Mouse (Mus musculus) hindbrain, embryonic 16.5 days (tissue): ENCODE results near the gene Btbd6. TPM values are rescaled to one million over a fixed set of nuclear protein-coding genes. Genes with fewer than 3 reads are reported as not detected.
A peak's percentile ranks its signal among the peaks of the same experiment; 100 is the strongest.

Experiments used
- ATAC-seq: fragments of 200-750 bp; cut with Nextera tagmentation; 2 replicates; pipeline ENCODE4 v1.8.0; 2017; ENCODE audit warnings: moderate TSS enrichment, moderate library complexity
- H3K27ac ChIP-seq: fragments of 300-500 bp; sonication (generic); 2 replicates; pipeline ENCODE4 v1.5.1; 2014; ENCODE audit warnings: low read depth, mild to moderate bottlenecking, control low read depth, low read length, moderate library complexity
- H3K27me3 ChIP-seq: fragments of 300-500 bp; sonication (generic); replicated peaks from 2 replicates; pipeline ENCODE4 v1.6.1; 2014; ENCODE audit warnings: low read length; ENCODE audit not compliant: control insufficient read depth, insufficient read depth
- H3K36me3 ChIP-seq: fragments of 300-500 bp; sonication (generic); 2 replicates; pipeline ENCODE4 v1.6.1; 2014; ENCODE audit warnings: mild to moderate bottlenecking, low read length, moderate library complexity, mixed read lengths; ENCODE audit not compliant: control insufficient read depth, insufficient read depth
- H3K4me1 ChIP-seq: fragments of 300-500 bp; sonication (generic); 2 replicates; pipeline ENCODE4 v1.6.1; 2014; ENCODE audit warnings: low read depth, low read length; ENCODE audit not compliant: control insufficient read depth, insufficient read depth
- H3K4me2 ChIP-seq: fragments of 300-500 bp; sonication (generic); 2 replicates; pipeline ENCODE4 v1.6.1; 2014; ENCODE audit warnings: mild to moderate bottlenecking, low read length, control low read depth, moderate library complexity
- H3K4me3 ChIP-seq: fragments of 300-500 bp; sonication (generic); 2 replicates; pipeline ENCODE4 v1.5.1; 2014; ENCODE audit warnings: mild to moderate bottlenecking, low read length, control low read depth, moderate library complexity
- H3K9ac ChIP-seq: fragments of 300-500 bp; sonication (generic); 2 replicates; pipeline ENCODE4 v1.6.1; 2014; ENCODE audit warnings: low read depth, mild to moderate bottlenecking, control low read depth, low read length, moderate library complexity
- H3K9me3 ChIP-seq: fragments of 300-500 bp; sonication (generic); 2 replicates; pipeline ENCODE4 v1.6.1; 2014; ENCODE audit warnings: mild to moderate bottlenecking, low read length, moderate library complexity; ENCODE audit not compliant: control insufficient read depth
- WGBS: fragments of 180-500 bp; shearing (Covaris S2); extraction: QIAGEN DNeasy Blood & Tissue Kit; methylation state at CpG from one replicate; pipeline ENCODE4 v1.1.7; 2014; 5-methylcytosine and 5-hydroxymethylcytosine counted together
- polyA plus RNA-seq: library from polyadenylated mRNA; unstranded; fragments of >200 nt; fragmentation: Nextera tagmentation; extraction: Ambion mirVana; gene quantifications from 2 replicates; pipeline ENCODE4 v1.2.1, GENCODE M21; 2015

Btbd6 gene
- polyA plus RNA-seq, 1 experiment from 2014 or later: 55.8 TPM

- Histone ChIP-seq H3K4me3 (no peak overlapping the region), H3K27ac (peak overlapping the region; percentile 89), H3K36me3 (no peaks in the 10 kb centered on the region), H3K9ac (0 out of 2 replicates have a peak overlapping the region, but pooled peaks have one; percentile 1), H3K4me2 (peak overlapping the region; percentile 73), H3K27me3 (no peaks in the 10 kb centered on the region), H3K4me1 (peaks cover 33% of the 10 kb centered on the region), H3K9me3 (no peaks in the 10 kb centered on the region)
- ATAC-seq: no peak
- WGBS: 56% methylated on average over 3 of the region's 3 CpGs
Observed at GRCm38 (mm10) chr12:113013021-113013491, 36.8 kb downstream of the Btbd6 start.

DNA sequence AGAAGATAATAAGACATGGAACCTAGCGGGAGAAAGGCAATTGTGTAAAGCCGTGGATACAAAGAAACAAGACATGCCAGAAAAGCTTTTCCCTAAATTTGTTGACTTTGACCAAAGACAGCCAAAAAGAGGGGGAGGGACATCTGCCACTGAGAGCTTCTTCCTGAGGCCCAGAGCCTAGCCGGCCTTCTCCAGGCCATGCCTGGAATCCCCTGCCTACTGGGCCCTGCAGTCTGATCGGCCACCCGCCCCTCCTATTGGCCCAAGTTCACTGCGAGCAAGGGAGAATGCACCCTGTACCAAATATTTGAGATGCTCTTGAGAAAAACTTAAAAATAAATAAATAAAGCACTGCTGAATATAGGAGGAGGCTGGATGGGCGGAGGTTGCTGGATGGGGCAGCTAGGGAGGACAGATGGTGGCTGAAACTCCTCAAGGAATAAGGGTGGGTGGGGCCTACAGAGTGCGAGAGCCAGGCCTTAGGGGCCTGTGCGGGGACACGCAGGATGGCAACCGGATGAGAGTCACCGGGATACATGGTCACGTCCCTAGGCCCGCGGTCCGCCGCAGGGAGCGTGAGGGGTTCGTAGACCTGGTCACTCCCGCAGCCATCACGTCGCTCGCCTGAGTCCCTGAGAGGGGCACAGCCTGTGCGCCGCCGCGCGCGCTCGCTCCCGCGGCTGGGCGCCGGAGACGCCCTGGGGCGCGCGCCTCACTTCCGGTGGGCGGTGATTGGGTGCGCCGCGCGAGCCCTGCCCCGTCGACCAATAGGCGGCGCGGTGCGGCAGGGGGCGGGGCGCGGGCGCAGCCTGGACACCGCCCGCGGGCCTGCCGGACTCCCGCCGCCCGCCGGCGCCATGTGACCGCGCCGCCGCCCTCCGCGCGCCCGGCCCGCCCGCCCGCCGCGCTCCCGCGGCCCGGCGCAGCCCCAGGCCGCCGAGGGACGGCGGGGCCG, 37.6 kb downstream of the Btbd6 start, which contains the start of gene Pacs2:
Gene Pacs2 (plus strand): TSS at position 905 of the 955 bp plus-strand sequence.
- H3K4me2 ChIP-seq: peak within 1 kb of the TSS; percentile 83
- H3K4me1 ChIP-seq: peaks cover 33% of the 10 kb centered on the region
- H3K36me3 ChIP-seq: no peaks in the 10 kb centered on the region
- 5% methylated on average over 32 of the region's 85 CpGs for WGBS
- peak within 1 kb of the TSS; percentile 95 for H3K9ac ChIP-seq
- H3K27ac ChIP-seq: peak within 1 kb of the TSS; percentile 89
- H3K4me3 ChIP-seq: peak within 1 kb of the TSS; percentile 89
- ATAC-seq: peak; percentile 92
- no peaks in the 10 kb centered on the region for H3K9me3 ChIP-seq
- H3K27me3 ChIP-seq: no peaks in the 10 kb centered on the region

DNA sequence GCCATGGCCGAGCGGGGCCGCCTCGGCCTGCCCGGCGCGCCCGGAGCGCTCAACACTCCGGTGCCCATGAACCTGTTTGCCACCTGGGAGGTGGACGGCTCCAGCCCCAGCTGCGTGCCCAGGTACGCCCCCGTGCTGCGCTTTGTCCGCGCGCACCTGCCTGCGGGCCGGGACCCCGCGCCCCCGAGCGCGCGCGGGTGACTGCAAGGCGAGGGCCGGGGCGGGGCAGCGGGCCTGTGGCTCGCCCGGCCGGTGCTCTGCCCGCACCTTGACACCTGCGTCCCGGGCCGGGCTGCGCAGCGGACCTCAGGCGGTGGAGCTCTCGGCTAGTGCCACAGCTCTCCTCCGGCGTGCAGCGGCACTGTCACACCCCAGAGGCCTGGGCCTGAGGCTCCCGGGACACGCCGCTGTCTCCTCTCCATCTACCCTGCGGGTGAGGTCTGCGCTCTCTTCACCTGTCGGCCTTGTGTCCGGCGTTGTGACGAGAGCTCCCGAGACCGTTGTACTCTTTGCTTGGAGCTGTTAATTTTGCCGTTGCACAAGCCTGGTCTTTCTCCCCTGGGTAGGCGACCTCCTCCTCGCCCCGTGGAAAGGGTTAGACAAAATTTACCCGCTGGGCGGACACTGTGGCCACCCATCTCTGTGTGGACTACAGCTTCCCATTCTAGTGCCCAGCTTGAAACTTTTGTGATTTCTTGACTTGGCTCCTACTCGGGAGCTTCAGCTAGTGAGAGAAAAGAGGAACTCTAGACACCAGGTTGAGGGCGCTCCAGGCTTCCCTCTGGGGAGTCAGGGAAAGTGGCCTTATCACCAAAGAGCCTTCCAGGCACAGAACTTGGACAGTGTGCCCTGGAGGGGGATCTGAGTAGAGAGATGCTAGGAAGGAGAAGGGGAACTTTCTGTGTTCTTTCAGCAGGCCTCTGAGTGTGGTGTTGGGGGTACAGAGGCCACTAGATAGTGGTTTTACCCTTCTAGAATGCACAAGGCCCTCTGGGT, 38.6 kb downstream of the Btbd6 start:
- H3K9ac ChIP-seq: peak overlapping the region; percentile 95
- peak overlapping the region; percentile 89 for H3K4me3 ChIP-seq
- 1% methylated on average over 56 of the region's 64 CpGs for WGBS
- H3K27me3 ChIP-seq: no peaks in the 10 kb centered on the region
- no peaks in the 10 kb centered on the region for H3K36me3 ChIP-seq
- peak overlapping the region; percentile 83 for H3K4me2 ChIP-seq
- H3K9me3 ChIP-seq: no peaks in the 10 kb centered on the region
- H3K27ac ChIP-seq: peak overlapping the region; percentile 85
- peaks cover 33% of the 10 kb centered on the region for H3K4me1 ChIP-seq
- peak; percentile 12 for ATAC-seq

- Histone ChIP-seq H3K4me1 (peaks cover 33% of the 10 kb centered on the region), H3K4me3 (peak overlapping the region; percentile 89)
Observed at GRCm38 (mm10) chr12:113015956-113016355, 39.7 kb downstream of the Btbd6 start.

DNA sequence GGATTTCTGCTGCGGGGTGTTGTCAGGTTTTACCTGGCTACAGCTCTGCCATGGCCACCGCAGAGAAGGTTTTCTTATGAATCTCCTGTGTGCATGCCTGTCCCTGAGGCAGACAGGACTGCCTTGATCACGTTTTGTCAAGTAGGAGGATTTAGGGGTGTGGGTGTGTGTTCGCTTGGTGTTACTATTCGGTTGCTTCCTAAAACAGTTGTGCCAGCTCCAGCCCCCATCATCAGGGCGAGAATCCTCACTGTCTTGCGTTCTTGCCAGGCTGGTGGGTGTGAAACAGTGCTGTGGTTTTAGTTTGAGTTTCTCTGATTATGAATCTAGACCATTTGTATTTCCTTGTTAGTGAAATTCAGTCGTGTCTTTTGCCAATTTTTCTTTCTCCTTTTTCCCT, 40.7 kb downstream of the Btbd6 start:
- peaks cover 33% of the 10 kb centered on the region for H3K4me1 ChIP-seq
- H3K27ac ChIP-seq: no peak overlapping the region
- WGBS: 66% methylated on average over 8 of the region's 8 CpGs
- no peaks in the 10 kb centered on the region for H3K27me3 ChIP-seq
- peaks cover 2% of the 10 kb centered on the region; the same call in 1 of the 2 replicates for H3K36me3 ChIP-seq
- H3K9me3 ChIP-seq: no peaks in the 10 kb centered on the region
- H3K9ac ChIP-seq: 0 out of 2 replicates have a peak overlapping the region, but pooled peaks have one; percentile 35
- H3K4me2 ChIP-seq: peak overlapping the region; percentile 25
- ATAC-seq: no peak
- H3K4me3 ChIP-seq: no peak overlapping the region

More at GRCm38 (mm10) chr12:113015956-113016355, 39.7 kb downstream of the Btbd6 start:
- Histone ChIP-seq H3K27ac (no peak overlapping the region), H3K9ac (peak overlapping the region; percentile 95; the same call in 1 of the 2 replicates), H3K9me3 (no peaks in the 10 kb centered on the region), H3K36me3 (no peaks in the 10 kb centered on the region; the same call in 1 of the 2 replicates), H3K4me2 (peak overlapping the region; percentile 83), H3K27me3 (no peaks in the 10 kb centered on the region)
- ATAC-seq: no peak
- WGBS: 72% methylated on average over 4 of the region's 4 CpGs

DNA sequence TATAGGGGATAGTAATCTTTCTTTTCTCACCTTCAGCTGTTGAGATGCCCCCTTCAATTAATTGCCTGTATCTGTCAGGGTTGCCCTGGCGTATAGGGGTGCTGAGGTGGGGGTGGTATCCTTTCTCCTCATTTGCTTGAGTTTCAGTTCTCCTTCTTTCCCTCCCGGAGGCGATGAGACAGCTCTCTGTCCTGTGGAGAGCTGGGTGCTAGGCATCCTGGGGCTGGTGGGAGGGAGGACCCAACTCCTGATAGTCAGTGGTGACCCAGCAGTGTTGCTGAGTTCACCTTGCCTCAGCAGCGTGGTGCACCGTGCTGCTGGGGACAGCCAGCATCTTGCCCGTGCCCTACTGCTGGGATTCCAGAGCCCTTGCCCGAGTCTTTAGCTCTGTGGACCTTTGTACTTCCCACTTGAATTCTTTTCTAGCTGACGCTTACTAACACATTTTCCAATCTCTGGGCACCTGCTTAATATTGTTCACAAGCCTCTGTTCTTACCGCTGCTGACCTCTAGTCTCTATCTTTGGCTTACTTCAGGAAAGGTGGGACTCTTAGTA, 41.2 kb downstream of the Btbd6 start:
- H3K4me3 ChIP-seq: no peak overlapping the region
- no peak overlapping the region for H3K27ac ChIP-seq
- no peaks in the 10 kb centered on the region for H3K27me3 ChIP-seq
- WGBS: 77% methylated on average over 9 of the region's 9 CpGs
- peaks cover 2% of the 10 kb centered on the region; the same call in 1 of the 2 replicates for H3K36me3 ChIP-seq
- no peak overlapping the region for H3K9ac ChIP-seq
- peaks cover 33% of the 10 kb centered on the region for H3K4me1 ChIP-seq
- H3K4me2 ChIP-seq: no peak overlapping the region
- H3K9me3 ChIP-seq: no peaks in the 10 kb centered on the region
- ATAC-seq: no peak

- Histone ChIP-seq H3K9me3 (no peaks in the 10 kb centered on the region), H3K4me1 (peaks cover 21% of the 10 kb centered on the region), H3K27me3 (no peaks in the 10 kb centered on the region), H3K4me3 (no peak overlapping the region), H3K4me2 (no peak overlapping the region), H3K27ac (no peak overlapping the region), H3K9ac (no peak overlapping the region), H3K36me3 (peaks cover 2% of the 10 kb centered on the region; the same call in 1 of the 2 replicates)
- ATAC-seq: no peak
- 81% methylated on average over 4 of the region's 4 CpGs for WGBS
Observed at GRCm38 (mm10) chr12:113018763-113019162, 42.5 kb downstream of the Btbd6 start.

GRCm38 (mm10) chr12:113021488-113021887, 45.2 kb downstream of the Btbd6 start:
- Histone ChIP-seq H3K4me3 (no peak overlapping the region), H3K36me3 (peaks cover 2% of the 10 kb centered on the region; the same call in 1 of the 2 replicates), H3K27me3 (no peaks in the 10 kb centered on the region), H3K9ac (no peak overlapping the region), H3K4me2 (no peak overlapping the region), H3K4me1 (peaks cover 6% of the 10 kb centered on the region), H3K9me3 (no peaks in the 10 kb centered on the region), H3K27ac (no peak overlapping the region)
- ATAC-seq: no peak
